Mouse (Mus musculus) embryonic stem cell, embryonic (primary cell): ENCODE data around the gene 4933414I15Rik.

ENCODE experiments used
- CTCF ChIA-PET, 4 experiments: fragments of 300-600 bp in 2 of 4; fragments of 350-600 bp in 2 of 4; sonication (Branson Sonifier 250); formaldehyde crosslinking; loops; one replicate each; lab custom pipeline; 2022; ENCODE audit warnings: inconsistent platforms in 2 of 4; lab: Charles Lee
- POLR2A ChIA-PET, 4 experiments: fragments of 300-600 bp in 2 of 4; fragments of 350-600 bp in 2 of 4; sonication (Branson Sonifier 250); formaldehyde crosslinking; loops; one replicate each; lab custom pipeline; 2022; ENCODE audit warnings: antibody characterized with exemption in 4 of 4, inconsistent platforms in 1 of 4; lab: Charles Lee

The 4933414I15Rik gene

GRCm38 (mm10) chr11:50943506-50943905, at the start of gene 4933414I15Rik:
Gene 4933414I15Rik, minus strand, starts transcription at chr11:50943765.
- POLR2A ChIA-PET, result interaction anchor here in 2 of 4 experiments (0.5 to 0.6 kb wide), 2 partner anchors 90 to 318 kb away, joined by 3 to 9 read pairs; no protein-coding TSS in a partner anchor
- CTCF ChIA-PET, result no interaction called here

GRCm38 (mm10) chr11:50981667-50982066, 38.1 kb upstream of the 4933414I15Rik start, which contains the start of gene Olfr1377:
Gene Olfr1377, plus strand, starts transcription at chr11:50981967.
- ChIA-PET POLR2A (no interaction called here), CTCF (interaction anchor here in 1 of 4 experiments (0.8 kb wide), 1 partner anchor 223 kb away, joined by 3 read pairs; no protein-coding TSS in a partner anchor)

GRCm38 (mm10) chr11:50977216-50977615, 33.7 kb upstream of the 4933414I15Rik start:
- CTCF ChIA-PET, result interaction anchor here in 2 of 4 experiments (0.6 to 0.9 kb wide), 4 partner anchors 13 to 537 kb away, joined by 3 to 4 read pairs (median 4); no protein-coding TSS in a partner anchor

GRCm38 (mm10) chr11:50966230-50966629, 22.7 kb upstream of the 4933414I15Rik start, which contains the start of gene Olfr1378:
Gene Olfr1378, plus strand, starts transcription at chr11:50966530.
- CTCF ChIA-PET, result no interaction called here
- POLR2A ChIA-PET, result no interaction called here

More at GRCm38 (mm10) chr11:50977216-50977615, 33.7 kb upstream of the 4933414I15Rik start:
- POLR2A ChIA-PET, result no interaction called here

GRCm38 (mm10) chr11:50964886-50965285, 21.3 kb upstream of the 4933414I15Rik start:
- POLR2A ChIA-PET, result no interaction called here

GRCm38 (mm10) chr11:50953665-50954064, 10.1 kb upstream of the 4933414I15Rik start, which contains the start of gene Prop1:
Gene Prop1, minus strand, starts transcription at chr11:50953765.
- POLR2A ChIA-PET, result no interaction called here
- CTCF ChIA-PET, result interaction anchor here in 1 of 4 experiments (0.8 kb wide), 1 partner anchor 586 kb away, joined by 3 read pairs; no protein-coding TSS in a partner anchor

More at GRCm38 (mm10) chr11:50964886-50965285, 21.3 kb upstream of the 4933414I15Rik start:
- CTCF ChIA-PET, result no interaction called here

GRCm38 (mm10) chr11:50952290-50952689, 8.7 kb upstream of the 4933414I15Rik start:
- POLR2A ChIA-PET, result interaction anchor here in 1 of 4 experiments (0.6 kb wide), 2 partner anchors 24 to 651 kb away, joined by 3 to 4 read pairs; no protein-coding TSS in a partner anchor
- CTCF ChIA-PET, result interaction anchor here in 3 of 4 experiments (0.6 to 1.6 kb wide), 5 partner anchors 11 to 105 kb away, joined by 3 to 8 read pairs (median 5); no protein-coding TSS in a partner anchor

- ChIA-PET POLR2A (no interaction called here), CTCF (no interaction called here)
These were observed 1.2 kb downstream of the 4933414I15Rik start for GRCm38 (mm10) chr11:50942386-50942785.

GRCm38 (mm10) chr11:50939621-50940366, 3.8 kb downstream of the 4933414I15Rik start:
- POLR2A ChIA-PET, result interaction anchor here in 1 of 4 experiments (0.6 to 1.1 kb wide), 3 partner anchors 9 to 93 kb away, joined by 3 to 6 read pairs (median 5); partner anchors contain the start of gene Zfp354b
- CTCF ChIA-PET, result interaction anchor here (0.5 to 2.3 kb wide), 44 partner anchors 9 to 608 kb away, joined by 3 to 13 read pairs (median 4); partner anchors contain the start of genes Zfp354b (in 2 of the 4), Zfp2 (in 1 of the 4) and Zfp879 (in 1 of the 4)

GRCm38 (mm10) chr11:50938435-50938834, 5.1 kb downstream of the 4933414I15Rik start:
- ChIA-PET CTCF (interaction anchor here in 3 of 4 experiments (0.6 to 2.3 kb wide), 7 partner anchors 11 to 479 kb away, joined by 3 to 13 read pairs (median 8); partner anchors contain the start of gene Zfp879 (in 1 of the 3)), POLR2A (interaction anchor here in 2 of 4 experiments (0.6 to 1.1 kb wide), 2 partner anchors 23 to 418 kb away, joined by 3 to 4 read pairs; no protein-coding TSS in a partner anchor)

- ChIA-PET CTCF (interaction anchor here (0.6 to 2.8 kb wide), 6 partner anchors 8 to 175 kb away, joined by 3 to 15 read pairs (median 4); partner anchors contain the start of gene Zfp2 (in 1 of the 4)), POLR2A (interaction anchor here (0.7 to 4.1 kb wide), 12 partner anchors 7 to 758 kb away, joined by 3 to 48 read pairs (median 4); partner anchors contain the start of genes Zfp2 (in 4 of the 4), Hnrnpab (in 1 of the 4) and Mrnip (in 1 of the 4))
These were observed 11.5 kb downstream of the 4933414I15Rik start for GRCm38 (mm10) chr11:50932040-50932439.

GRCm38 (mm10) chr11:50931451-50931866, 12.1 kb downstream of the 4933414I15Rik start, which contains the start of gene Zfp354b:
Gene Zfp354b, minus strand, starts transcription at chr11:50931633.
- CTCF ChIA-PET, result interaction anchor here (0.6 to 2.8 kb wide), 6 partner anchors 8 to 174 kb away, joined by 3 to 15 read pairs (median 4); partner anchors contain the start of gene Zfp2 (in 1 of the 4)
- POLR2A ChIA-PET, result interaction anchor here (0.6 to 4.1 kb wide), 11 partner anchors 8 to 757 kb away, joined by 3 to 48 read pairs (median 4); partner anchors contain the start of genes Zfp2 (in 4 of the 4), Hnrnpab (in 1 of the 4), Mrnip (in 1 of the 4) and Phykpl (in 1 of the 4)

- CTCF ChIA-PET, result interaction anchor here in 2 of 4 experiments (1.5 to 2.8 kb wide), 3 partner anchors 9 to 15 kb away, joined by 4 to 15 read pairs (median 11); partner anchors contain the start of gene Zfp2 (in 1 of the 2)
- POLR2A ChIA-PET, result interaction anchor here (0.6 to 4.1 kb wide), 12 partner anchors 8 to 756 kb away, joined by 3 to 48 read pairs (median 4); partner anchors contain the start of genes Zfp2 (in 4 of the 4), BC049762 (in 1 of the 4), Hnrnpab (in 1 of the 4) and Mrnip (in 1 of the 4)
These were observed 12.5 kb downstream of the 4933414I15Rik start for GRCm38 (mm10) chr11:50931021-50931420.

GRCm38 (mm10) chr11:50930469-50931014, 13.0 kb downstream of the 4933414I15Rik start:
- POLR2A ChIA-PET, result interaction anchor here in 3 of 4 experiments (0.9 to 4.1 kb wide), 10 partner anchors 9 to 676 kb away, joined by 3 to 48 read pairs (median 5); partner anchors contain the start of genes Zfp2 (in 2 of the 3), BC049762 (in 1 of the 3) and Hnrnpab (in 1 of the 3)
- CTCF ChIA-PET, result interaction anchor here in 3 of 4 experiments (0.6 to 2.8 kb wide), 5 partner anchors 9 to 161 kb away, joined by 3 to 15 read pairs (median 4); partner anchors contain the start of gene Zfp2 (in 1 of the 3)

- ChIA-PET CTCF (interaction anchor here (0.5 to 2.1 kb wide), 22 partner anchors 10 to 624 kb away, joined by 3 to 16 read pairs (median 4); partner anchors contain the start of genes Grm6 (in 1 of the 4), Zfp354b (in 1 of the 4), Zfp454 (in 1 of the 4) and Zfp879 (in 1 of the 4)), POLR2A (interaction anchor here (0.5 to 3.9 kb wide), 67 partner anchors 8 to 1481 kb away, joined by 3 to 48 read pairs (median 4); partner anchors contain the start of genes Zfp354b (in 4 of the 4), Phykpl (in 3 of the 4), Zfp454 (in 3 of the 4) and 9530068E07Rik (in 1 of the 4))
These were observed 27.8 kb downstream of the 4933414I15Rik start, which contains the start of gene Zfp2 for GRCm38 (mm10) chr11:50915671-50916320. Gene Zfp2, minus strand, starts transcription at chr11:50916165.

GRCm38 (mm10) chr11:50914461-50914860, 29.1 kb downstream of the 4933414I15Rik start:
- CTCF ChIA-PET, result no interaction called here
- POLR2A ChIA-PET, result interaction anchor here in 2 of 4 experiments (0.7 to 2.2 kb wide), 5 partner anchors 12 to 485 kb away, joined by 3 to 13 read pairs (median 4); partner anchors contain the start of gene Zfp454 (in 1 of the 2)
